Mouse (Mus musculus) left cerebral cortex, postnatal 10 days (tissue): ENCODE data around the gene Katnal1. TPM values are rescaled to one million over a fixed set of nuclear protein-coding genes. Genes with fewer than 3 reads are reported as not detected.

ENCODE experiments used
- DNase-seq, 2 experiments: peaks; one replicate each; pipeline ENCODE4 v3.0.0; 2021 to 2022; ENCODE audit warnings: low spot score in 2 of 2, mixed read lengths in 1 of 2; ENCODE audit errors: extremely low spot score in 1 of 2
- intact Hi-C: fragments of 180-260 bp; cut with DNase I; formaldehyde crosslinking; loops from one replicate; pipeline ENCODE4 v1.15.1; 2025
- total RNA-seq, 2 experiments: library from RNA; stranded (reverse); gene quantifications; 2 replicates each; pipeline ENCODE4 v1.2.3; 2021

Gene Katnal1
- total RNA-seq, 2 experiments from 2014 or later, result 45.2 to 51.4 TPM

DNA sequence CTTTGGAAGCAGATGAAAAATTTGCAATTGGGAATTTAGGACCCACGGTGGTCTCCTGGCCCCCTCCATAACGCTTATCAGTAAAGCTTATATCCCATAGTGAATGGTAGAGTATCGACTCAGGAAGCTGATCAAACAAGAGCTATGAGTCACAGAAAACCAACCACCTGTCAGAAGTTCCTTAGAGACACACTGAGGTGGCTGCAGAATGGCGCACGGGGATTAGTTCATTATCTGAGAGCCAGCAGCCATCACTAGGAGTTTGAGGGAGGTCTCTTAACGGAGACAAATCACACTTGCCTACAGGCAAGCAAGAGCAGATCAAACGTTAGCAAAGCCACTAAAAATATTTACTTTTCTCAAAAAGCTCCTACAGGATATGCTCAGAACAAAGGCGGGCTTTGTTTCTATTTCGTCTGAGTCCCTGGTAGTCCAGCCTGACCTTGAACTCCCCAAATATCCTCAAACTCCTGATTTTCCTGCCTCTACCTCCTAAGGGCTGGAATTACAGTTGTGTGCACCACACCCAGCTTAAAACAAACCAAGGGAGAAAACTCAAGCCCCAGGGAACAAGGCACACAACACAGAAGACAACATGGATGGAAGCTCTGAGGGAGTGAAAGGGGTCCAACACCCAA lies 27.9 kb upstream of the Katnal1 start:
- DNase-seq, result no peak
- intact Hi-C loops, result no loop called here

DNA sequence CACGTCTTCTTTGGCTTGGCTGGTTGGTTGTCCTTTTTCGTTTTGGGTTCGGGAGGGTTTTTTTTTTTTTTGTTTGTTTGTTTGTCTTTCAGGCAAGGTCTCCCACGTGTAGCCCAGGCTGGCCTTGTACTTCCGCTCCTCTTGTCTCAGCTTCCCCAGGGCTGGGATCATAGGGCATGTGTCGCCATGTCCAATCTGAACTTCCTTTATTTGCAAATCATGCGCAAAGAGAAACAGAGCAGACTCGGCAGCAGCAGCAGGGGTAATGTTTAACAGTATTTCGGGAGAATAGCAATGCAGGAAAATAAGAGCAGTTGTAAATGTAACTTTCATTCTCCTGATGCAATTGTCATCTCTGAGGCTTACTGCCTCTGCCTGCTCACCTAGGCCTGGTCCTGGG lies 27.0 kb upstream of the Katnal1 start:
- intact Hi-C loops, result no loop called here
- no peak for DNase-seq

DNA sequence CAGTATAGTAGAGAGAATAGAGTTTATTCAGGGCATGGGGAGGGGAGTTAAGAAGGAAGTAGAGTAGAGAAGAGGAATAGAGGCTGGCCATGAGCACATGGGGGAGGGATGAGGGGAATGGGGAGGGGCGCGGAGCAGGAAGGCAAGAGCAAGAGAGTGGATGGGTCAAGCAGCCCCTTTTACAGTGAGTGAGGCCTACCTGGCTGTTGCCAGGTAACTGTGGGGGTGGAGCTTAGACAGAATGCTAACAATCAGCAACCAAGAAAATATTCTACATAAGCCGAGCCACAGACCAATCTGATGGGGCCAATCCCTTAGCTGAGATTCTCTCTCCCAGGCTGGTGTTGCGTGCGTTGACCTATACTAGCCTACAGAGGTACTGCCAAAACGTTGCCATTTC lies 26.5 kb upstream of the Katnal1 start:
- intact Hi-C loops, result no loop called here
- DNase-seq, result no peak

DNA sequence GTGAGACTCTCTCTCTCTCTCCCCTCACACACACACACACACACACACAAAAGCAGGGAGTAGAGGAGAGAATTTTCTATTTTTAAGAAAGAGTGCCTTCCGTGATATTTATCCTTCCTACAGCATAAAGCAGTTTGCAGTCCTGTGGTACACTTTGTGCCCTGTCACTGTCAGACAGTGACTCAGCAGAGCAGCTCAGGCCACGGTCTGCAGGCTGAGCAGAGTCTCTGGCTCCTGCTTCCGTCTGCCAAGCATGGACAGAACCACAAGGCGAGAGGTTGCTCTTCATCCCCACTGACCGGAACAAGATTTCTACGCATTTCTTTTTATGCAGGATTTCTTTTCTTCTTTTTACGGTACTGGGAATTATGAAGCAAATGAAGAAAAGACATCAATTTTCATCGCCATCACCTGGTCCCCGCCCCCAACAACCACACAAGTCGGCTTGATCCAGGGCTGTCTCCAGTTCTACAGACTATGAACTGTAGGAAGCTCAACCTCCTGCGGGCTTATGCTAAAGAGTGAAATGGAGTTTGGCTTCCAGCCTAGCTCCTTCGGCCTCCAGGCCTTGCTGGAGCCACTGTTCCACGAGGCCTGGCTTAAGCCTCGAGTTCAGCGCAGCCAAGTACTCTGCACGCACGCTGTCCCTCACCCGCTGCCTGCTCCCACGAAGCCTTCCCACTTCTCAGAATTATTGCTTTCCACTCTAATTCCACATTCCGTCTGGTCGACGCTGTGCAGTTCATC lies 25.4 kb upstream of the Katnal1 start:
- no peak for DNase-seq
- intact Hi-C loops, result no loop called here

DNA sequence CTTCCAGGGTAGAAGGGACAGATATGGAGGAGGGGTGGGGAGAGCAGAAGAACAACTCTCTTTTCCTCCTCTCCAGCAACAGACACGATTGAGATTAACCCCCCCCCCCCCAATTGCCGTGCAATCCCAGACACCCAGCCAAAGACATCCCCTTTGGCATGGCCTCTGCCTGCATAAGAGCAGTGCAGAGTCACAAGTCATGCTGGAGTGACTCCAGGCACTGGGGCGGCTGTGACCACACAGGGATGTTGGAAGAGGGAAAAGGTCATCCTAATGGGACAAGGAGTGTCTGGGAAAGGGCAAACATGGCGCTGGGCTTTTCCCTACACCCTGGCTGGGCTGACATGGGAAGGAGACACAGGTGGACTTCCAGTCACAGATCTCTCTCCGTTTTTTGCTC lies 24.0 kb upstream of the Katnal1 start:
- DNase-seq, result no peak
- intact Hi-C loops, result no loop called here

DNA sequence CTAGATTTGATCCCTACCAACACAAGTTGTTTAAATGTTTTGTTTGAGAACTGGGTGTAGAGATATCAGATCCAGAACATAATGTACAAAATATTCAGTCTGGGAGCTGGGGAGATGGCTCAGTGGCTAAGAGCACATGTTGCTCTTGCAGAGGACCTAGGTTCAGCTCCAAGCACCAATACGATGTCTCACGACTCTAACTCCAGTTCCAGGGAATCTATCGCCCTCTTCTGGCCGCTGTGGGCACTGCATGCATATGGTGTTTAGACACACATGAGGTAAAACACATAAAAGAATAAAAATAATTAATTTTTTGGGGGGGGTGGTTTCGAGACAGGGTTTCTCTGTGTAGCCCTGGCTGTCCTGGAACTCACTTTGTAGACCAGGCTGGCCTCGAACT lies 23.3 kb upstream of the Katnal1 start:
- intact Hi-C loops, result no loop called here
- DNase-seq, result no peak

DNA sequence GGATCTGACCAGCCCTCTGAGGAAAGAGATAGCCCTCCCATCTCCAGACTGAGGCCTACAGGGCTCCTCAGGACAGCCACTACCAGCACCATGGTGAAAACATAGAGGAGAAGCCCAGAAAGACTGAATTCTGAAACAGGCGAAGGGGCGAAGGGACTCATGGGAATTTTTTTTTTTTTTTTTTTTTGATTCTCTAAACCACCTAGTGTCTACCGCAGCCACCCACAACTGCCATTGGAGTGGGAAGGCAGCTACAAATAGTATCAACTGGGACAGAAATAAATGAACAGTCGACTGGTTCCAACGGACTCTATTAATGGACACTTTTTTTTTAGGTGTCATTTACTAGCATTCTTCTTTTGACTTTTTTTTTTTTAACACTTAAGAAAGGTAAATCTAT lies 22.2 kb upstream of the Katnal1 start:
- intact Hi-C loops, result no loop called here

DNA sequence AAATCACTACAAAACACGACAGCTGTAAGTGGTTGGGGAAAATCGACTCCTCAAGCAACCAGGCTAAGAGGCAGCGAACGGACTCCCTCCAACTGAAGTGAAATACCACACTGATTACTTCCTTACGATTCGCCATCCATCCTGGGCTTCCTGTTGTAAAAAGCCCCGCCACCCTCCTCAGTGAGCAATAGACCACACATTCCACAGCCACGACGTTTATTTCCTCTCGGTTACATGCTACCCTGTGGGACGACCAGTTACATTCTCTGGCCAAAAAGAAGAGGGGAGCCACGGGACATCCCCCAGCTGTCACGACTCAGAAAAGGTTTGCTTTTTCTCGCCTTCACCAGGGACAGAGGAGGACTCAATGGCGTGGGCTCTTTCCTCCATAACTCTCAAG lies 20.9 kb upstream of the Katnal1 start:
- no peak for DNase-seq
- intact Hi-C loops, result no loop called here

More for the DNA sequence above, 22.2 kb upstream of the Katnal1 start:
- DNase-seq, result no peak

DNA sequence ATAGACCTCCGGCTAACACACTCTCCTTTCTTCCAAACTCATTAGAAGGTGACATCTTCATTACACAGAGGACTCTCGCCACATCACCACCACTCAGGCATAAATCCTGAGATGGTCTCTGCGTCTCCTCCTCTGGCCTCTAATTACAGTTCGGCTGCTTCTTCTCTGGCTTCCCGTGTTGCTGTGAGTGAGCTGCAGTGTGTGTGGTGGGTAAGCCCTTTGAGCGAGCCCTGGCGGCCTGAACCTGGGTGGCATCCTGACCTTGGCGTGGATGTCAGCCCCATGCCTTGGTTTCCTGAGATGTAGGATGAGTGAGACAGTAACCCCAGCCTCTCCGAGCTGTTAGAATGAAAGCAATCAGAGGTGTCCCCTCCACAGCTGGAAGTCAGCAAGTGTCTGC lies 19.5 kb upstream of the Katnal1 start:
- DNase-seq, result no peak
- intact Hi-C loops, result no loop called here

DNA sequence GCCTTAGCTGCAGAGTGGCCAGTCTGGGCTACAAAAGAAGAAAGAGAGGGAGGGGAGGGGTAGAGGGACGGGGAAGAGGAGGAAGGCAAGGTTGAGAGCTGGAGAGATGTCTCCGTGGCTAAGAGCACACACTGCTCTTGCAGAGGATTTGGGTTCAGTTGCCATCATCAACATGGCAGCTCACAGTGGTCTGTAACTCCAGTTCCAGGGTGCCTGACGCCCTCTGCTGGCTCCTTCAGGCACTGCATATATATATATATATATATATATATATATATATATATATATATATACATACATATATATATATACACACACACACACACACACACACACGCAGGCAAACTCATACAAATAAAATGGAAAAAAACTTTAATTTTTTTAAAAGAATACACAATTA lies 18.3 kb upstream of the Katnal1 start:
- DNase-seq, result no peak
- intact Hi-C loops, result no loop called here

DNA sequence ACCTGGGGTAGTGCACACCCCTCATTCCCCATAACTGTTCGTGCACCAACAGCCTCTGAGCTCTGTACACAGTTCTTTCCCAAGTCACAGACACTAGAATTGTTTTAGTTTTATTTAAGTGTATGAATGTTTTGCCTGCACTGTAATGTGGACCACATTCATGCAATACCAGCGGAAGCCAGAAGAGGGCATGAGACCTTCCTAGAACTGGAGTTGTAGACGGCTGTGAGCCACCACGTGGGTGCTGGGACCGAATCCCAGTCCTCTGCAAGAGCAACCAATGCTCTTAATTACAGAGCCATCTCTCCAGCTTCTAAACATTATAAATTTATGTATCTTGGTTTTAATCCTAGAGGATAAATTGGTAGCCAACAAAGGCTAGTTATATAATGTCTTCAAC lies 17.7 kb upstream of the Katnal1 start:
- intact Hi-C loops, result no loop called here
- peak in 1 of 2 experiments; percentile 52 for DNase-seq

DNA sequence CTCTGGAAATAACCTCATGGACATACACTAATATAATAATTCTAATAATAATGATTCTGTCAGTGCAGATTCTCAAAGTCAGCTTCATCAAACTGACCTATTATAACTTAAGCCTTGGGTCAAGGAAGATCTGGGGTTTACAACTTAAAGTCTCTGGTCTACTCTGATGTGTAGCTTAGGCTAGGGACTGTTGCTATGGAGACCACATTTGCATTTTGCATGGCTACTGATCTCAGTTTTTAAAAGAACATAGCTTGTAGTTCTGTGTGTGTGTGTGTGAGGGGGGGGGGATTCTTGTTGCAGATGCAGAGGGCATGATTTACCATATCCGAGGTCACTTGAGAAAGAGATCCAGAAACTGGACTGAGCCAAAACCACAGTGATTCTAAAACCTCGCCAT lies 16.6 kb upstream of the Katnal1 start:
- DNase-seq, result no peak
- intact Hi-C loops, result no loop called here

DNA sequence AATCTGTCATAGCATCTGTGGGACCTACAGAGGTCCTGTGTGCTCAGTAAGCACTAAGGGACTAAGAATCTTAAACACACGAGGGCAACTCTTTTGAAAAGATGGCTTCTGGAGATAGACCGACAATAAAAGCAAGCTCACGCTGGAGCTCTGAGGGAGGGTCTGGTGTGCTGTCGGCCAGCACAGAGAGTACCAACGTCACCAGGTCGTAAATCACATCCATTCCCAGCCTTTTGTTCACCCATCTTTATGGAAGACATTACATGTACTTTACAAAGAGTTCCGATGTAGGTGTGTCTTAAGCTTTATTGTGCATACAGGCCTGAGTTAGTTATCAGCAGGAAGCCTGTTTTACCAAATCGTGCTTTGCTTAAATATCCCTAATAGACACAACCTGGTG lies 14.9 kb upstream of the Katnal1 start:
- intact Hi-C loops, result no loop called here
- no peak for DNase-seq

DNA sequence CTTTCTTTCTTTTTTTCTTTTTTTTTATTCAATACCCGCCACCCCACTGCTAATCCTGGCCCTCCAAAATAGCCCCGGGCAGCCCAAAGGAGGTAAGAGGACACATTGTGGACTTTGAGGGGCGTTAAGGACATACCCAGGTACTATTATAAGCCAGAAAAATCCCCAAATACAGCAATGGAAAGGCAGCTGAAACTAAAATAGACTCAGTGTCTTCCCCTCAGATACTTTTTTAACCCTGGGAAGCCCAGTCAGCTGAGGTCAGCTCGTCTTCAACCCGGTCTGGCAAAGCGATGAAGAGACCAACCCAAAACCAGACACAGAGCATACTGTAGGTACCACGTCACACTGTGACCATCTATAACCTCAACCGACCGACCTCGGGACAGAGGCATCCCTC lies 14.3 kb upstream of the Katnal1 start:
- intact Hi-C loops, result no loop called here

DNA sequence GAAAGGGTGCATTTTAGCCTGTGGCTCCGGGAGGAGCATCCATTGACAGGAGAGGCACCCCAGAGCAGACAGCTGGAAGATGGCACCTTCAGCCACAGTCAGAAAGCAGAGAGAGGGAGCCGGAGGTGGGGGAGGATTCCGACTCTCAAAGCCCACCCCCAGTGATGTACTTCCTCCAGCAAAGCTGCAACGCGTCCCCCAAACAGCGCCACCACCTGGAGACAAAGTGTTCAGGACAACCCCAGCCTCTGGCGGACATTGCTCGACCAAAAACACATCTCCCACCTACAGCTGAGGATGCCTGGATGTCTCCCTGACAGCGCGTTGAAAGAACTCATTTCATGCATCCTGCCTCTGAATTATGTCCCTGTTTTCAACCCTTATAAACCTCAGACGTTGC lies 13.8 kb upstream of the Katnal1 start:
- no peak for DNase-seq
- intact Hi-C loops, result no loop called here

More for the DNA sequence above, 14.3 kb upstream of the Katnal1 start:
- no peak for DNase-seq

DNA sequence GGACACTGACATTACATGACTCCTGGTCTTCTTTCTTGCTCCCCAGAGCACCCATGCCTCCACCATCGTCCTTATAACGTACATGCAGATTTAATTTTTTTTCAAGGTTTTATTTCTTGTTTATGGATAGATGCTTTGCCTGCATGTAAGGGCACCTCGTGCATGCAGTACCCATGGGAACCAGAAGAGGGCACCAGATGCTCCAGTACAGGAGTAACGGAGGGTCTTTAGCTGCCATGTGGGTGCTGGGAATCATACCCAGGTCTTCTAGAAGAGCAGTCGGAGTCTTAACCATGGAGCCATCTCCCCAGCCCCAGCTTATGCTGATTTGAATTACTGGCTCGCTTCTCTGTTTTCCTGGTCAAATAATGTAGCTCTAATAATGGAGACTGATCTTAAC lies 13.2 kb upstream of the Katnal1 start:
- DNase-seq, result no peak
- intact Hi-C loops, result no loop called here

DNA sequence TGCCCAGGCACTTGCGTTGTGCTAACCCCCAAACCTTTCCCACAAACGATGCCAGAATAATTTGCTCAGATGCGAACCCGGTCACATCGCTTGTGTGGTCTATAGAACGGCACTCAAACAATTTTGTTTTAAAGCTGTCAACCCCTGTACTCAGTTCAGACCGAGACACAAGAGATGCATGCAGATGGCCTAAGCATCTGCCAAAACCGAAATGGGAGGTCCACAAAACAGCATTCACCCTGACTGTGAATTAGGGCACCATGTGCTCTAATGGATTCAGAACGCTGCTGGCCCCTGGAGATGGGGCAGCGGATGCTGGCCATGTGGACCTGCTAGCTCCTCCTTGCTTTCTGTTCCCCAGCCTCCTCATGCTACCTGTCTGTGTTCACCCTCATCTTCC lies 12.7 kb upstream of the Katnal1 start:
- intact Hi-C loops, result no loop called here
- DNase-seq, result no peak

DNA sequence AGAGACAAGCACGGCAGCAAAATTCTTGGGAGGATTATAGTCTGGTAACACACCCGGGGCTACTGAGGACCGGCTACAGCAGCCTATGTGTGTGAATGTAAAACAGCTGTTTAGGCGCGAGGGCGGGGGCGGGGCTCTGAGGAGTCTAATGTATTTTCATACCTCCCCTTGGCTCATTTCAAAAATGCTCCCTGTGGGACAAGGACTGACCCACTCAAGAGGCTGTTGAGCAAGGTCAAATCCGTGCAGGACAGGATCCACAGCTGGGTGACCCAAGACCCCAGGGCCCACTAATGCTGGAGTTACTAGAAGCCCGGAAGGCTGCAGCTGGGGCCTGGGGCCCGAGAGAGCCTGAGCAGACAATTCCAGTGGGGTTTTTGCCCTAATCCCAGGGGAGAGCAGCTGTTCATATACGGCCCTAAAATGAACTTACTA lies 10.8 kb upstream of the Katnal1 start:
- DNase-seq, result peak in 1 of 2 experiments; percentile 43
- intact Hi-C loops, result no loop called here

DNA sequence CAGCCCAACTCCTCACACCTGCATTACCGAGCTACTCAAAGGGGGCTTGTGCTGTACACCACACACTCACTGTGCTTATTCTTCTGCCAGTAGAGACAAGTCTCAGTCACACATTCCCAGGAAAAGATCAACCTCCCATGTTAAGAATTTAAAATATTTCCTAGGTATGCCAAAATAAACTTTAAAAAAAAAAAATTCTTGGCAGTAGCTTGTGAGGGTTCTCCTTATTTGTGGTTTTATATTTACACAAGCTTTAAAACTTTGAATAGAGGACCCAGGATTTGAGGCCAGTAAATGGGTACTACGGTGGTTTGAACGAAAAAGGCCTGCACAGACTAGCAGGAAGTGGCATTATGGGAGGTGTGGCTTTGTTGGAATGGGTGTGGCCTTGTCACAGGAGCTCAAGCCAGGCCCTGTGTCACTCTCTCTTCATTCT lies 7.4 kb upstream of the Katnal1 start:
- intact Hi-C loops, result no loop called here
- no peak for DNase-seq

DNA sequence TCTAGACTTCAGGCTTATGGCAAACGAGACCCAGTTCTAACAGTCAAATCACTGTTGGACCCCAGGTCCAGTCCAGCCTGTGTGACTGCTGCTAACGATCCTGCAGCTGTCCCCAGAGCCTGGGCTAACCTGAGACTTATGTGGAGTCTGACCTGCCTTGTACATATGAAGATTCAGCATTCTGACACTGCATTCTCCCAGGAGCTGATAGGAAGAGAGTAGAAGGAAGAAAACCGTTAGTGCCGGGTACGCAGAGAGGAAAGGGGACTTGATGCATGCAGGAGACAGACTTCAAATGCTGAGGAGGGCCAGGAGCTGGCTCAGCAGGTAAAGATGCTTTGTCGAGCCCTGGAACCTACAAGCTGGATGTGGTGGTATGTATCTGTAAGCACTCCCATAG lies 6.8 kb upstream of the Katnal1 start:
- intact Hi-C loops, result no loop called here
- DNase-seq, result no peak
